Mouse (Mus musculus): Measurements from ENCODE around the gene Ush2a. TPM values are rescaled to one million over a fixed set of nuclear protein-coding genes. Genes with fewer than 3 reads are reported as not detected.

Ush2a gene
- polyA plus RNA-seq, 1 experiment from 2014 or later, result 0.05 TPM

- 5% methylated on average over 4 of the region's 4 CpGs for WGBS
- Histone ChIP-seq H3K9ac (replicated peaks; ENCODE audit: low read length) (no peak overlapping the region), H3K4me1 (ENCODE audit: insufficient read depth, low read length) (peaks cover 17% of the 10 kb centered on the region; the same call in 1 of the 2 replicates), H3K4me3 (ENCODE audit: low read length) (peak overlapping the region; percentile 10; the same call in 1 of the 2 replicates), H3K36me3 (ENCODE audit: insufficient read depth, low read length) (no peaks in the 10 kb centered on the region), H3K27me3 (ENCODE audit: insufficient read depth, low read length) (no peaks in the 10 kb centered on the region), H3K27ac (ENCODE audit: low read length) (no peak overlapping the region), H3K9me3 (ENCODE audit: low read length) (no peaks in the 10 kb centered on the region), H3K4me2 (replicated peaks; ENCODE audit: low read depth, low read length) (peak overlapping the region; percentile 52)
- ATAC-seq (ENCODE audit: low FRiP score, low TSS enrichment), result peak; percentile 49; the same call in 1 of the 2 replicates
Measured at GRCm38 (mm10) chr1:189013587-189013921, 751.7 kb downstream of the Ush2a start.

Measured in kidney, embryonic 16.5 days (tissue).